Mouse (Mus musculus): ENCODE results near the gene Gm21731. TPM values are rescaled to one million over a fixed set of nuclear protein-coding genes. Genes with fewer than 3 reads are reported as not detected.
"Not testable (repeated sequence)": the region's sequence is repeated elsewhere in the genome, so short reads cannot be mapped to it uniquely, and the experiment has no call there.

Gm21731 gene
- total and polyA plus RNA-seq, 2 experiments from 2014 or later: not detected

DNA sequence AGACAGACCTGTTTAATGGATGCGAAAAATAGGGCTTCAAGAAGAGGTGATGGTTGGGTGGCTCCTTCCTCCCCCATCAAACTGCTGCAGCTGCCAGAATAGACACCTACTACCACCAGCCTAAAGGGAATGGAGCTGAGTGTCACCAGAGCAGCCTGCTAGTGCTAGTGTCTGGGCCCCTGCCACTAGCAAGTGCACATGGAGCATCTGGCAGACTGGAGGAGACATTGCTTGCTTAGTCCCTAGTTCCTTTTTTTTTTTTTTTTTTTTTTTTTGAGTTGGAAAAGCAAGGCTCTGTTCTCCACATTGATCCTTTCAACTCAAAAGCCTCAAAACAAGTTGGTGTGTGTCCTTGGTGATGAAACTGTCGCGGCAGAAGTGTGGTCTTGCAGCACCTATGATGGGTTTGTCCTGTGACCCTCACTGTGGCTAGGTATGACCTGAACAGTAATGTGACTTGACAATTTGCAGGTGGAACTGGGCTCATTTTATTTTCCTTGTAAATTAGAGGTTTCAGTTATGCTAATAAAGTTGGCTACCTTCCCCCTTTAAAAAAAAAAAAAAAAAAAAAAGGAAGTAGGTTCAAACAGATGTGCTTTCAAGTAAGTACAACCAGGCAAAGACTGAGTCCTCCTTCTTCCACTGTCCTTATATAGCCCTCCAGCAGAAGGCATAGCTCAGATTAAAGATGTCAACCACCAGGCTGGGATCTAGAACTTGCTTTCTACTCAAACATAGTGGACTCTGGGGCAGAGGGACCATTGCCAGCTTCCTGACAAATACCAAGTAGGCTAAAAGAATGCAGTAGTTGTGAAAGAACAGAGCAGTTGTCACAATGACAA is 20.1 kb downstream of the Gm21731 start:
- not testable (repeated sequence) for H3K9ac ChIP-seq (replicated peaks; ENCODE audit: low read length, poor library complexity, severe bottlenecking); ATAC-seq (ENCODE audit: low FRiP score); H3K36me3 ChIP-seq (ENCODE audit: insufficient read depth, low read length); DNase-seq (ENCODE audit: low spot score); H3K4me2 ChIP-seq (ENCODE audit: low read depth, low read length, poor library complexity, severe bottlenecking); H3K27me3 ChIP-seq (ENCODE audit: insufficient read depth, low read length); H3K4me3 ChIP-seq (ENCODE audit: low read depth, low read length); H3K4me1 ChIP-seq (ENCODE audit: insufficient read depth, low read length); H3K27ac ChIP-seq (ENCODE audit: low read depth, low read length); H3K9me3 ChIP-seq (ENCODE audit: low read length)
- WGBS: 91% methylated on average over 3 of the region's 3 CpGs

GRCm38 (mm10) chr13:120259718-120260117 is 20.8 kb downstream of the Gm21731 start:
- not testable (repeated sequence) for H3K4me3 ChIP-seq (ENCODE audit: low read depth, low read length); H3K9me3 ChIP-seq (ENCODE audit: low read length); H3K4me1 ChIP-seq (ENCODE audit: insufficient read depth, low read length); ATAC-seq (ENCODE audit: low FRiP score); H3K4me2 ChIP-seq (ENCODE audit: low read depth, low read length, poor library complexity, severe bottlenecking); H3K9ac ChIP-seq (replicated peaks; ENCODE audit: low read length, poor library complexity, severe bottlenecking); DNase-seq (ENCODE audit: low spot score); H3K36me3 ChIP-seq (ENCODE audit: insufficient read depth, low read length); H3K27me3 ChIP-seq (ENCODE audit: insufficient read depth, low read length); H3K27ac ChIP-seq (ENCODE audit: low read depth, low read length)
- 76% methylated on average over 3 of the region's 3 CpGs for WGBS

DNA sequence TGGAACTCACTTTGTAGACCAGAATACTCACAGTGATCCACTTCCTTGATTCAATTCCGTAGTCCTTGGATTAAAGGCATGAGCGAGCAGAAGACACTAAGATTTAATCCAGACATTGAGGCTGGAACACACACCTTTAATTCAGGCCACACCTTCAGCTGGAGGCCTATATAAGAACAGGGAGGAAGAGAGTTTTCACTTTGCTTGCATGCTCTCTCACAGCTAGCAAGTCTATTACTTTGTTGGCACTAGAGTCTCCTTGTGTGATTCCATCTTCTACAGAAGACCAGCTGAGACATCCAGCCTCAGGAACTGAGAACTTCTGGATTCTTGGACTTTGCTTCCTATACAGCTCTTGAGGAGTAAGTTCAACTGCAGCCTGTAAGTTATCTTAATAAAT is 24.0 kb downstream of the Gm21731 start, which contains the start of gene AF067061:
TSS of gene AF067061 (plus strand) at position 245 of the 400 bp plus-strand sequence.
- 81% methylated on average over 2 of the region's 2 CpGs for WGBS
- not testable (repeated sequence) for ATAC-seq (ENCODE audit: low FRiP score)

GRCm38 (mm10) chr13:120277837-120278236 is 38.9 kb downstream of the Gm21731 start:
- 32% methylated on average over 2 of the region's 2 CpGs for WGBS
- H3K27me3 ChIP-seq (ENCODE audit: insufficient read depth, low read length); H3K9me3 ChIP-seq (ENCODE audit: low read length): not testable (repeated sequence)

More for the DNA sequence above, 24.0 kb downstream of the Gm21731 start, which contains the start of gene AF067061:
- H3K27ac ChIP-seq (ENCODE audit: low read depth, low read length); DNase-seq (ENCODE audit: low spot score); H3K4me1 ChIP-seq (ENCODE audit: insufficient read depth, low read length); H3K4me3 ChIP-seq (ENCODE audit: low read depth, low read length); H3K9ac ChIP-seq (replicated peaks; ENCODE audit: low read length, poor library complexity, severe bottlenecking); H3K36me3 ChIP-seq (ENCODE audit: insufficient read depth, low read length); H3K4me2 ChIP-seq (ENCODE audit: low read depth, low read length, poor library complexity, severe bottlenecking); H3K9me3 ChIP-seq (ENCODE audit: low read length); H3K27me3 ChIP-seq (ENCODE audit: insufficient read depth, low read length): not testable (repeated sequence)

GRCm38 (mm10) chr13:120278784-120279183 is 39.9 kb downstream of the Gm21731 start:
- TF ChIP-seq CTCF (IDR thresholded peaks at IDR 0.05): no peak
- WGBS: 94% methylated on average over 9 of the region's 9 CpGs
- H3K4me3 ChIP-seq (ENCODE audit: low read depth, low read length): no peak overlapping the region
- H3K9me3 ChIP-seq (ENCODE audit: low read length): no peaks in the 10 kb centered on the region
- no peak overlapping the region for H3K27ac ChIP-seq (ENCODE audit: low read depth, low read length)
- no peaks in the 10 kb centered on the region for H3K4me1 ChIP-seq (ENCODE audit: insufficient read depth, low read length)
- H3K27me3 ChIP-seq (ENCODE audit: insufficient read depth, low read length): no peaks in the 10 kb centered on the region
- ATAC-seq (ENCODE audit: low FRiP score) (no peak), DNase-seq (ENCODE audit: low spot score) (no peak)
- no peak overlapping the region for H3K9ac ChIP-seq (replicated peaks; ENCODE audit: low read length, poor library complexity, severe bottlenecking)
- H3K4me2 ChIP-seq (ENCODE audit: low read depth, low read length, poor library complexity, severe bottlenecking): no peak overlapping the region
- H3K36me3 ChIP-seq (ENCODE audit: insufficient read depth, low read length): no peaks in the 10 kb centered on the region

More at GRCm38 (mm10) chr13:120277837-120278236, 38.9 kb downstream of the Gm21731 start:
- H3K36me3 ChIP-seq (ENCODE audit: insufficient read depth, low read length); H3K9ac ChIP-seq (replicated peaks; ENCODE audit: low read length, poor library complexity, severe bottlenecking); H3K4me2 ChIP-seq (ENCODE audit: low read depth, low read length, poor library complexity, severe bottlenecking); H3K4me1 ChIP-seq (ENCODE audit: insufficient read depth, low read length); H3K27ac ChIP-seq (ENCODE audit: low read depth, low read length); H3K4me3 ChIP-seq (ENCODE audit: low read depth, low read length); ATAC-seq (ENCODE audit: low FRiP score); DNase-seq (ENCODE audit: low spot score): not testable (repeated sequence)

Other genes with a start within 250 kb of the Gm21731 start
- not detected in 2 replicates for gene Gm36079, start 212.1 kb upstream of the Gm21731 start, total RNA-seq (2014; rRNA removed)
- gene Gm36079, start 212.1 kb upstream of the Gm21731 start, polyA plus RNA-seq (2015; fragmentation: Nextera tagmentation; extraction: Ambion mirVana): not detected in 2 replicates
- not detected in 2 replicates for gene Gm21188, start 186.9 kb upstream of the Gm21731 start, total RNA-seq (2014; rRNA removed)
- gene Gm21188, start 186.9 kb upstream of the Gm21731 start, polyA plus RNA-seq (2015; fragmentation: Nextera tagmentation; extraction: Ambion mirVana): not detected in 2 replicates
- gene Gm20767, start 98.9 kb upstream of the Gm21731 start, total RNA-seq (2014; rRNA removed): not detected in 2 replicates
- gene Gm20767, start 98.9 kb upstream of the Gm21731 start, polyA plus RNA-seq (2015; fragmentation: Nextera tagmentation; extraction: Ambion mirVana): not detected in 2 replicates
- not detected in 2 replicates for gene Gm21818, start 66.7 kb upstream of the Gm21731 start, total RNA-seq (2014; rRNA removed)
- gene Gm21818, start 66.7 kb upstream of the Gm21731 start, polyA plus RNA-seq (2015; fragmentation: Nextera tagmentation; extraction: Ambion mirVana): not detected in 2 replicates
- gene Gm21762, start 23.2 kb upstream of the Gm21731 start, total RNA-seq (2014; rRNA removed): not detected in 2 replicates
- not detected in 2 replicates for gene Gm21762, start 23.2 kb upstream of the Gm21731 start, polyA plus RNA-seq (2015; fragmentation: Nextera tagmentation; extraction: Ambion mirVana)
- gene AF067061, start 24.0 kb downstream of the Gm21731 start, total RNA-seq (2014; rRNA removed): not detected in 2 replicates
- not detected in 2 replicates for gene AF067061, start 24.0 kb downstream of the Gm21731 start, polyA plus RNA-seq (2015; fragmentation: Nextera tagmentation; extraction: Ambion mirVana)
- gene BC147527, start 61.3 kb downstream of the Gm21731 start, total RNA-seq (2014; rRNA removed): not detected in 2 replicates
- gene BC147527, start 61.3 kb downstream of the Gm21731 start, polyA plus RNA-seq (2015; fragmentation: Nextera tagmentation; extraction: Ambion mirVana): not detected in 2 replicates
- not detected in 2 replicates for gene Tcstv3, start 77.8 kb downstream of the Gm21731 start, total RNA-seq (2014; rRNA removed)
- gene Tcstv3, start 77.8 kb downstream of the Gm21731 start, polyA plus RNA-seq (2015; fragmentation: Nextera tagmentation; extraction: Ambion mirVana): not detected in 2 replicates

Measured in midbrain, postnatal 0 days (tissue).